Comparison of ENCODE assay signal across 8 mouse cellular contexts in the genomic region with DNA sequence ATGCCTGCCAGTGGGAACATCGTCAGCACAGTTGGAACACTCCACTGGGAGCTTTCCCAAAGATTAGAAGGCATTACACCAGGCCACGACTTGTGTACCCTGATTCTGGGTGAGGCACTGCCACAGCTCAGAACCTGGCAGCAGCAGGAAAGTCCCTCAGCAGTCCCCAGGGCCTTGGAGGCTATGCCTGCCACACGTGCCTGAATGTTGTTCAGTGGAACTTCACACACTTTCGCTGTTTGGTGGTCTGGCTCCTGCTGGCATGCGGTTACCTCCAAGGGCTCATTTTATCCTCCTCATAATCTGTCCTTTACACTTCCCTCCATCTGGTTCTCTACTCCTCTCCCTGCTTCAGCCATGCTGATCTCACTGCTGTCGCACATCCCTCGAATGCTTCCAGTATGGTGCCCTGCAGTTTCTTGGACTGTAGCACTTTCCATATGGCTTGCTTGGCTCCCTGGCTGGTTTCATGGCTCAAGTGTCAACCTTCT. TPM values are rescaled to one million over a fixed set of nuclear protein-coding genes. Genes with fewer than 3 reads are reported as not detected.
DNase-seq lines count a peak whose midpoint lies in the region; ATAC-seq and TF ChIP-seq lines count a peak whose summit lies in the region.

No protein-coding gene starts in this region.

- no peaks in the 10 kb centered on the region for H3K9me3 ChIP-seq in heart, embryonic 10.5 days
- no peaks in the 10 kb centered on the region for H3K9me3 ChIP-seq in heart, embryonic 13.5 days
- H3K9me3 ChIP-seq in liver, embryonic 16.5 days (replicated peaks; ENCODE audit: control insufficient read depth, low read length) = no peaks in the 10 kb centered on the region
- no peaks in the 10 kb centered on the region for H3K9me3 ChIP-seq in lung, postnatal 0 days (ENCODE audit: low read length)

- peak; percentile 49 to 69 for DNase-seq in heart, adult 18-20 months
- DNase-seq in heart, embryonic 10.5 days (ENCODE audit: low spot score) = no peak
- DNase-seq in cerebellum, adult 18-20 months = peak; percentile 73 to 77
- DNase-seq in lung, postnatal 0 days (ENCODE audit: low spot score) = no peak
- DNase-seq in layer of hippocampus, adult 9-10 months (ENCODE audit: low spot score) = no peak

- TF ChIP-seq CTCF in lung, postnatal 0 days (IDR thresholded peaks at IDR 0.05) = no peak

- 75% methylated on average over 7 of the region's 7 CpGs for WGBS in heart, embryonic 10.5 days
- WGBS in heart, embryonic 13.5 days = 65% methylated on average over 7 of the region's 7 CpGs
- WGBS in liver, embryonic 16.5 days (ENCODE audit: insufficient replicate concordance) = 85% methylated on average over 7 of the region's 7 CpGs
- WGBS in lung, postnatal 0 days = 77% methylated on average over 7 of the region's 7 CpGs

- H3K27me3 ChIP-seq in heart, embryonic 10.5 days (ENCODE audit: insufficient read depth, poor library complexity, severe bottlenecking) = no peaks in the 10 kb centered on the region
- no peaks in the 10 kb centered on the region for H3K27me3 ChIP-seq in heart, embryonic 13.5 days (replicated peaks)
- H3K27me3 ChIP-seq in liver, embryonic 16.5 days (ENCODE audit: control insufficient read depth, insufficient read depth, low read depth, low read length) = no peaks in the 10 kb centered on the region
- no peaks in the 10 kb centered on the region for H3K27me3 ChIP-seq in lung, postnatal 0 days (replicated peaks; ENCODE audit: insufficient read depth, low read length)

- H3K4me3 ChIP-seq in heart, embryonic 10.5 days = no peak overlapping the region
- no peak overlapping the region; the same call in 1 of the 2 replicates for H3K4me3 ChIP-seq in heart, embryonic 13.5 days
- H3K4me3 ChIP-seq in liver, embryonic 16.5 days (ENCODE audit: low read depth, low read length) = peak overlapping the region; percentile 67
- no peak overlapping the region for H3K4me3 ChIP-seq in lung, postnatal 0 days (ENCODE audit: low read depth, low read length)

- peak overlapping the region; percentile 87; the same call in 1 of the 2 replicates for H3K9ac ChIP-seq in heart, embryonic 13.5 days
- peak overlapping the region; percentile 11; the same call in 1 of the 2 replicates for H3K9ac ChIP-seq in liver, embryonic 16.5 days (ENCODE audit: low read depth, low read length)
- no peak overlapping the region for H3K9ac ChIP-seq in lung, postnatal 0 days (replicated peaks; ENCODE audit: low read depth)

- peaks cover 54% of the 10 kb centered on the region for H3K36me3 ChIP-seq in heart, embryonic 10.5 days
- H3K36me3 ChIP-seq in heart, embryonic 13.5 days = peaks cover 58% of the 10 kb centered on the region
- H3K36me3 ChIP-seq in liver, embryonic 16.5 days (ENCODE audit: control insufficient read depth, insufficient read depth) = peaks cover 30% of the 10 kb centered on the region
- H3K36me3 ChIP-seq in lung, postnatal 0 days (ENCODE audit: insufficient read depth, low read length) = peaks cover 21% of the 10 kb centered on the region

- H3K4me2 ChIP-seq in heart, embryonic 13.5 days = peak overlapping the region; percentile 83
- H3K4me2 ChIP-seq in liver, embryonic 16.5 days (ENCODE audit: low read depth, low read length) = peak overlapping the region; percentile 87
- H3K4me2 ChIP-seq in lung, postnatal 0 days (replicated peaks; ENCODE audit: low read depth, low read length) = no peak overlapping the region

- no peak for ATAC-seq in heart, embryonic 13.5 days (ENCODE audit: extremely low read depth, insufficient number of reproducible peaks, low FRiP score, low TSS enrichment)
- no peak for ATAC-seq in liver, embryonic 16.5 days (ENCODE audit: low read depth)
- ATAC-seq in megakaryocyte progenitor cell, adult 5-6 weeks (replicated peaks; ENCODE audit: poor library complexity) = no peak
- no peak for ATAC-seq in lung, postnatal 0 days

- H3K4me1 ChIP-seq in heart, embryonic 10.5 days = peaks cover 36% of the 10 kb centered on the region
- peaks cover 56% of the 10 kb centered on the region for H3K4me1 ChIP-seq in heart, embryonic 13.5 days
- H3K4me1 ChIP-seq in liver, embryonic 16.5 days (ENCODE audit: control insufficient read depth, low read depth, low read length) = peaks cover 54% of the 10 kb centered on the region
- no peaks in the 10 kb centered on the region for H3K4me1 ChIP-seq in lung, postnatal 0 days (ENCODE audit: insufficient read depth, low read depth, low read length)

- no peak overlapping the region for H3K27ac ChIP-seq in heart, embryonic 10.5 days
- H3K27ac ChIP-seq in heart, embryonic 13.5 days (replicated peaks) = peak overlapping the region; percentile 95
- no peak overlapping the region; the same call in 1 of the 2 replicates for H3K27ac ChIP-seq in liver, embryonic 16.5 days (ENCODE audit: low read length)
- no peak overlapping the region for H3K27ac ChIP-seq in lung, postnatal 0 days (ENCODE audit: low read length)

- TF ChIP-seq EP300 in lung, postnatal 0 days (IDR thresholded peaks at IDR 0.05) = no peak

RNA-seq across cellular contexts. Expression of a gene that starts 4.0 kb away (rescaled TPM):
- 10 to 100 TPM; 35.6 to 38.2 TPM for total RNA-seq in heart, adult 18-20 months (2021)
- 38.9 and 70.4 TPM in 2 replicates for polyA plus RNA-seq in heart, embryonic 10.5 days (2016; fragmentation: Nextera tagmentation; extraction: Ambion mirVana)
- 65.3 and 66.9 TPM in 2 replicates for polyA plus RNA-seq in heart, embryonic 13.5 days (2015; fragmentation: Nextera tagmentation; extraction: Ambion mirVana)
- polyA plus RNA-seq in liver, embryonic 16.5 days (2015; fragmentation: Nextera tagmentation; extraction: Ambion mirVana) = 0.75 and 1.8 TPM in 2 replicates
- total RNA-seq in megakaryocyte progenitor cell, adult 5-6 weeks (2015) = 0.68 and 0.74 TPM in 2 replicates
- total RNA-seq in megakaryocyte progenitor cell, adult 5-6 weeks (2017) = 0.37 and 0.88 TPM in 2 replicates
- polyA plus RNA-seq in lung, postnatal 0 days (2015; fragmentation: Nextera tagmentation; extraction: Ambion mirVana) = 3.4 and 3.6 TPM in 2 replicates

Comparison
In these comparisons a context has a peak if more than half of its experiments do, and no peak if none do; other contexts are left out.
1. DNase-seq: peak in heart, adult 18-20 months (2 of 2) and cerebellum, adult 18-20 months (2 of 2); none in heart, embryonic 10.5 days (single experiment), lung, postnatal 0 days (single experiment) and layer of hippocampus, adult 9-10 months (single experiment).